15 mouse cellular contexts compared by ENCODE assay signal in genomic region chr16:18470829-18471228, GRCm38 (mm10). TPM values are rescaled to one million over a fixed set of nuclear protein-coding genes. Genes with fewer than 3 reads are reported as not detected.
DNase-seq lines count a peak whose midpoint lies in the region; ATAC-seq and TF ChIP-seq lines count a peak whose summit lies in the region.
"Had no signal": no experiment of that assay in that cellular context is flagged by ENCODE, and none has a peak within 500 bp of the region (broad histone marks: within the 10 kb centered on the region; RNA-seq: fewer than 3 reads in every experiment).

No protein-coding gene starts in this region.

- no peak for ATAC-seq in intestine, postnatal 0 days
- ATAC-seq in intestine, embryonic 15.5 days, result no peak
- ATAC-seq in midbrain, embryonic 11.5 days (ENCODE audit: low FRiP score), result no peak
- ATAC-seq in forebrain, embryonic 14.5 days, result no peak
- ATAC-seq: forebrain, postnatal 0 days; intestine, embryonic 16.5 days had no signal

- H3K27ac ChIP-seq in intestine, postnatal 0 days (ENCODE audit: low read depth, low read length), result no peak overlapping the region
- H3K27ac ChIP-seq in intestine, embryonic 15.5 days, result no peak overlapping the region
- no peak overlapping the region for H3K27ac ChIP-seq in midbrain, embryonic 11.5 days (ENCODE audit: low read depth, low read length)
- H3K27ac ChIP-seq in midbrain, embryonic 10.5 days (replicated peaks), result no peak overlapping the region
- H3K27ac ChIP-seq in forebrain, embryonic 14.5 days (ENCODE audit: low read depth, low read length), result no peak overlapping the region
- H3K27ac ChIP-seq: heart, embryonic 10.5 days; left cerebral cortex, adult 2 months; limb, embryonic 15.5 days had no signal

- TF ChIP-seq CTCF in intestine, postnatal 0 days (IDR thresholded peaks at IDR 0.05; ENCODE audit: low read depth), result peak; percentile 60

- H3K9me3 ChIP-seq in intestine, postnatal 0 days (ENCODE audit: control insufficient read depth), result no peaks in the 10 kb centered on the region
- no peaks in the 10 kb centered on the region for H3K9me3 ChIP-seq in intestine, embryonic 15.5 days
- no peaks in the 10 kb centered on the region for H3K9me3 ChIP-seq in midbrain, embryonic 11.5 days (ENCODE audit: control insufficient read depth, low read length)
- no peaks in the 10 kb centered on the region for H3K9me3 ChIP-seq in midbrain, embryonic 10.5 days (replicated peaks)
- H3K9me3 ChIP-seq in forebrain, embryonic 14.5 days (replicated peaks; ENCODE audit: control insufficient read depth, low read length), result no peaks in the 10 kb centered on the region
- H3K9me3 ChIP-seq: heart, embryonic 10.5 days; limb, embryonic 15.5 days had no signal

- H3K4me3 ChIP-seq in intestine, postnatal 0 days (ENCODE audit: low read depth, low read length), result no peak overlapping the region
- H3K4me3 ChIP-seq in intestine, embryonic 15.5 days (replicated peaks), result no peak overlapping the region
- H3K4me3 ChIP-seq in midbrain, embryonic 11.5 days (ENCODE audit: low read depth, low read length), result no peak overlapping the region
- H3K4me3 ChIP-seq in midbrain, embryonic 10.5 days, result no peak overlapping the region
- H3K4me3 ChIP-seq in forebrain, embryonic 14.5 days (ENCODE audit: low read depth, low read length), result no peak overlapping the region
- H3K4me3 ChIP-seq: heart, embryonic 10.5 days; left cerebral cortex, adult 2 months; limb, embryonic 15.5 days had no signal

- no peaks in the 10 kb centered on the region for H3K4me1 ChIP-seq in intestine, postnatal 0 days (replicated peaks; ENCODE audit: control insufficient read depth, insufficient read depth, low read length)
- no peaks in the 10 kb centered on the region for H3K4me1 ChIP-seq in intestine, embryonic 15.5 days (replicated peaks)
- H3K4me1 ChIP-seq in midbrain, embryonic 11.5 days (ENCODE audit: control insufficient read depth, insufficient read depth, low read length), result no peaks in the 10 kb centered on the region
- peaks cover 18% of the 10 kb centered on the region for H3K4me1 ChIP-seq in midbrain, embryonic 10.5 days
- H3K4me1 ChIP-seq in forebrain, embryonic 14.5 days (ENCODE audit: control insufficient read depth, insufficient read depth, low read length), result no peaks in the 10 kb centered on the region
- H3K4me1 ChIP-seq: limb, embryonic 15.5 days had no signal

- no peak overlapping the region for H3K9ac ChIP-seq in intestine, postnatal 0 days (ENCODE audit: low read depth, low read length)
- H3K9ac ChIP-seq in intestine, embryonic 15.5 days, result no peak overlapping the region
- no peak overlapping the region for H3K9ac ChIP-seq in midbrain, embryonic 11.5 days (ENCODE audit: low read length)
- no peak overlapping the region for H3K9ac ChIP-seq in forebrain, embryonic 14.5 days (ENCODE audit: low read length)
- H3K9ac ChIP-seq: forebrain, postnatal 0 days; limb, embryonic 15.5 days had no signal

- H3K36me3 ChIP-seq in intestine, postnatal 0 days (ENCODE audit: control insufficient read depth, insufficient read depth), result peaks cover 27% of the 10 kb centered on the region; the same call in 1 of the 2 replicates
- H3K36me3 ChIP-seq in intestine, embryonic 15.5 days, result no peaks in the 10 kb centered on the region
- peaks cover 2% of the 10 kb centered on the region; the same call in 1 of the 2 replicates for H3K36me3 ChIP-seq in midbrain, embryonic 11.5 days (ENCODE audit: control insufficient read depth, insufficient read depth, low read length)
- peaks cover 38% of the 10 kb centered on the region for H3K36me3 ChIP-seq in midbrain, embryonic 10.5 days
- peaks cover 4% of the 10 kb centered on the region for H3K36me3 ChIP-seq in forebrain, embryonic 14.5 days (ENCODE audit: control insufficient read depth, insufficient read depth, low read length)

- WGBS in intestine, postnatal 0 days, result 54% methylated on average over 1 of the region's 1 CpGs
- WGBS in intestine, embryonic 15.5 days, result 33% methylated on average over 1 of the region's 1 CpGs
- 35% methylated on average over 1 of the region's 1 CpGs for WGBS in midbrain, embryonic 11.5 days
- WGBS in midbrain, embryonic 10.5 days, result 36% methylated on average over 1 of the region's 1 CpGs
- WGBS in forebrain, embryonic 14.5 days, result 19% methylated on average over 1 of the region's 1 CpGs

- no peak overlapping the region for H3K4me2 ChIP-seq in intestine, postnatal 0 days (replicated peaks; ENCODE audit: low read depth)
- H3K4me2 ChIP-seq in intestine, embryonic 15.5 days (replicated peaks), result no peak overlapping the region
- no peak overlapping the region for H3K4me2 ChIP-seq in midbrain, embryonic 11.5 days
- H3K4me2 ChIP-seq in forebrain, embryonic 14.5 days (ENCODE audit: low read length), result no peak overlapping the region
- H3K4me2 ChIP-seq: limb, embryonic 15.5 days had no signal

- DNase-seq in midbrain, embryonic 11.5 days (ENCODE audit: low spot score, missing footprints), result peak; percentile 61
- no peak for DNase-seq in midbrain, embryonic 10.5 days (ENCODE audit: low spot score)
- DNase-seq in NIH3T3 (ENCODE audit: low read depth), result peak; percentile 57
- no peak for DNase-seq in forebrain, embryonic 14.5 days (ENCODE audit: low spot score)
- DNase-seq in adrenal gland, adult (ENCODE audit: inconsistent age in 2 of 2, low spot score in 1 of 2), result no peak
- DNase-seq: adrenal gland, postnatal 25 days; forebrain, postnatal 0 days; gastrocnemius, postnatal 10 days; spleen, adult 18-20 months had no signal

- no peaks in the 10 kb centered on the region for H3K27me3 ChIP-seq in intestine, postnatal 0 days (replicated peaks; ENCODE audit: control insufficient read depth, insufficient read depth, low read length)
- no peaks in the 10 kb centered on the region for H3K27me3 ChIP-seq in intestine, embryonic 15.5 days (replicated peaks)
- no peaks in the 10 kb centered on the region for H3K27me3 ChIP-seq in midbrain, embryonic 11.5 days (ENCODE audit: control insufficient read depth, insufficient read depth, low read length)
- H3K27me3 ChIP-seq in midbrain, embryonic 10.5 days (ENCODE audit: low read depth, poor library complexity, severe bottlenecking), result no peaks in the 10 kb centered on the region
- no peaks in the 10 kb centered on the region for H3K27me3 ChIP-seq in forebrain, embryonic 14.5 days (replicated peaks; ENCODE audit: control insufficient read depth, insufficient read depth, low read length)
- H3K27me3 ChIP-seq: limb, embryonic 15.5 days had no signal

RNA-seq across cellular contexts. Expression of gene Gnb1l, which starts 27.7 kb away (rescaled TPM):
- 11.0 and 12.6 TPM in 2 replicates for polyA plus RNA-seq in intestine, postnatal 0 days (2015; fragmentation: Nextera tagmentation; extraction: Ambion mirVana)
- polyA plus RNA-seq in intestine, embryonic 15.5 days (2015; fragmentation: Nextera tagmentation; extraction: Ambion mirVana), result 13.8 and 14.0 TPM in 2 replicates
- polyA plus RNA-seq in midbrain, embryonic 11.5 days (2014; fragmentation: Nextera tagmentation; extraction: Ambion mirVana), result 10.3 and 12.9 TPM in 2 replicates
- 13.3 and 16.0 TPM in 2 replicates for polyA plus RNA-seq in midbrain, embryonic 10.5 days (2016; fragmentation: Nextera tagmentation; extraction: Ambion mirVana)
- 16.2 and 19.1 TPM in 2 replicates for polyA plus RNA-seq in forebrain, embryonic 14.5 days (2014; fragmentation: Nextera tagmentation; extraction: Ambion mirVana)

RNA-seq across cellular contexts. Expression of gene Rtl10, which starts 27.9 kb away (rescaled TPM):
- 1.4 and 1.8 TPM in 2 replicates for polyA plus RNA-seq in intestine, postnatal 0 days (2015; fragmentation: Nextera tagmentation; extraction: Ambion mirVana)
- 3.2 and 3.4 TPM in 2 replicates for polyA plus RNA-seq in intestine, embryonic 15.5 days (2015; fragmentation: Nextera tagmentation; extraction: Ambion mirVana)
- 2.0 and 2.1 TPM in 2 replicates for polyA plus RNA-seq in midbrain, embryonic 11.5 days (2014; fragmentation: Nextera tagmentation; extraction: Ambion mirVana)
- polyA plus RNA-seq in midbrain, embryonic 10.5 days (2016; fragmentation: Nextera tagmentation; extraction: Ambion mirVana), result 2.1 and 2.4 TPM in 2 replicates
- polyA plus RNA-seq in forebrain, embryonic 14.5 days (2014; fragmentation: Nextera tagmentation; extraction: Ambion mirVana), result 2.8 and 3.0 TPM in 2 replicates

RNA-seq across cellular contexts. Expression of gene Comt, which starts 44.2 kb away (rescaled TPM):
- 103 and 107 TPM in 2 replicates for polyA plus RNA-seq in intestine, postnatal 0 days (2015; fragmentation: Nextera tagmentation; extraction: Ambion mirVana)
- 89.5 and 97.1 TPM in 2 replicates for polyA plus RNA-seq in intestine, embryonic 15.5 days (2015; fragmentation: Nextera tagmentation; extraction: Ambion mirVana)
- polyA plus RNA-seq in midbrain, embryonic 11.5 days (2014; fragmentation: Nextera tagmentation; extraction: Ambion mirVana), result 50.8 and 52.5 TPM in 2 replicates
- 62.0 and 66.0 TPM in 2 replicates for polyA plus RNA-seq in midbrain, embryonic 10.5 days (2016; fragmentation: Nextera tagmentation; extraction: Ambion mirVana)
- polyA plus RNA-seq in forebrain, embryonic 14.5 days (2014; fragmentation: Nextera tagmentation; extraction: Ambion mirVana), result 54.6 and 71.9 TPM in 2 replicates

RNA-seq across cellular contexts. Expression of gene Txnrd2, which starts 44.6 kb away (rescaled TPM):
- polyA plus RNA-seq in intestine, postnatal 0 days (2015; fragmentation: Nextera tagmentation; extraction: Ambion mirVana), result 24.8 and 25.0 TPM in 2 replicates
- polyA plus RNA-seq in intestine, embryonic 15.5 days (2015; fragmentation: Nextera tagmentation; extraction: Ambion mirVana), result 25.4 and 25.8 TPM in 2 replicates
- 21.0 and 22.7 TPM in 2 replicates for polyA plus RNA-seq in midbrain, embryonic 11.5 days (2014; fragmentation: Nextera tagmentation; extraction: Ambion mirVana)
- polyA plus RNA-seq in midbrain, embryonic 10.5 days (2016; fragmentation: Nextera tagmentation; extraction: Ambion mirVana), result 30.6 and 30.7 TPM in 2 replicates
- polyA plus RNA-seq in forebrain, embryonic 14.5 days (2014; fragmentation: Nextera tagmentation; extraction: Ambion mirVana), result 22.0 and 23.5 TPM in 2 replicates

Comparison
In these comparisons a context has a peak if more than half of its experiments do, and no peak if none do; other contexts are left out.
1. DNase-seq: peak in midbrain, embryonic 11.5 days (single experiment) and NIH3T3 (single experiment); none in midbrain, embryonic 10.5 days (single experiment), forebrain, embryonic 14.5 days (single experiment) and adrenal gland, adult (0 of 2).